Mouse (Mus musculus) embryonic fibroblast, embryonic 13.5 days (primary cell): Measurements from ENCODE around the gene Lrrfip1.

Experiments used
- CTCF ChIP-seq: IDR thresholded peaks from 2 replicates; pipeline ENCODE4 v1.5.1; 2011; ENCODE audit warnings: mild to moderate bottlenecking, control low read depth, low read length, moderate library complexity, borderline replicate concordance; ENCODE audit not compliant: insufficient read depth
- POLR2A ChIP-seq: IDR thresholded peaks from 2 replicates; pipeline ENCODE4 v1.6.1; 2011; ENCODE audit warnings: low read depth, mild to moderate bottlenecking, control low read depth, low read length, moderate library complexity

DNA sequence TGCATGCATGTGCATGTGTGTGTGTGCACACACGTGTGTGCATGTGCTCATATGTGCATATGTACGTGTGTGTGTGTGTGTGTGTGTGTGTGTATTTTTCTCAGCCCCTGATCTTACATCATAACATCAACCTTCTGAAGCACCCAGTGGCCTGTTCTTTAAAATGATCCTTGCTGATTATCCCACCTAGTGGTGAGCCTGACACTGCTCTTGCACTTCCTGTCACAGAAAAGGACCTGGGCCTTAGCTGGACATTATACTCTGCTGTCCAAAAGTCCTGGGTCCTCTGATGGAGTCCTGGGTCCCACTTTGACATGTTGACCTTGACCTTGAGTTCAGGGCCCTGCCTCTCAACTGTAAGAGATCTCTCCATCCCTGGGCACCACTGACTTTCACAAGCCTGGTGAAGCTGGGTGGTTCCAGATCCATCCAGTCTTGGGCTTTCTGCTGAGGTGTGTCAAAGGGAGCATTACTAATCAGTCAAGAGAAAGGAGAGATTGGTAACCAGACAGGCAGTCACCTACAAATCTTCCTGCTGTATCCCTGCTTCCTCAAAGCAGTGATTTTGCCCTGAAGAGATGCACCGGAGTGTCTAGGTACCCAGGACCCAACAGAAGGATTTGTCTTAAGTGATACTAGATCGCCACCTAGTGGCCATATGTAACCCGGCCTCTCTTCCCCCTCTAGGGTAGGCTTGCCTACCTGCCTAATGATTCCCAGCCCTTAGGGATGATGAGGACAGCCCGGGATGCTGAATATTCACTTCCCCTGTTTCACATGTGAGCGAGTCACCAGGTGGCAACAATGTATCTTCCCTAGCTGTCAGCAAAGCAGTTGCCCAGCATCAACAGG, 42.1 kb upstream of the Lrrfip1 start:
- TF ChIP-seq CTCF (0 out of 2 replicates have a peak, but pooled peaks have one; percentile 18), POLR2A (no peak)
